ENCODE assay signal across 11 mouse cellular contexts in genomic region chr1:90153787-90154186, GRCm38 (mm10). TPM values are rescaled to one million over a fixed set of nuclear protein-coding genes. Genes with fewer than 3 reads are reported as not detected.
DNase-seq lines count a peak whose midpoint lies in the region; ATAC-seq lines count a peak whose summit lies in the region.
"Had no signal": no experiment of that assay in that cellular context is flagged by ENCODE, and none has a peak within 500 bp of the region (broad histone marks: within the 10 kb centered on the region; RNA-seq: fewer than 3 reads in every experiment).

No protein-coding gene starts in this region.

- H3K36me3 ChIP-seq in heart, embryonic 13.5 days: no peaks in the 10 kb centered on the region
- no peaks in the 10 kb centered on the region for H3K36me3 ChIP-seq in hindbrain, embryonic 12.5 days
- H3K36me3 ChIP-seq in midbrain, embryonic 12.5 days: no peaks in the 10 kb centered on the region

- H3K4me3 ChIP-seq in heart, embryonic 13.5 days: peak overlapping the region; percentile 34
- H3K4me3 ChIP-seq in hindbrain, embryonic 12.5 days: peak overlapping the region; percentile 11; the same call in 1 of the 2 replicates
- H3K4me3 ChIP-seq in midbrain, embryonic 12.5 days: peak overlapping the region; percentile 17; the same call in 1 of the 2 replicates

- peaks cover 86% of the 10 kb centered on the region for H3K27me3 ChIP-seq in heart, embryonic 13.5 days (replicated peaks)
- 0 out of 2 replicates have a peak, but pooled peaks cover 3% of the 10 kb centered on the region for H3K27me3 ChIP-seq in hindbrain, embryonic 12.5 days
- peaks cover 9% of the 10 kb centered on the region; the same call in 1 of the 2 replicates for H3K27me3 ChIP-seq in midbrain, embryonic 12.5 days

- DNase-seq in heart, adult 9 months (ENCODE audit: low spot score in 2 of 2): no peak
- peak; percentile 5 for DNase-seq in R1 (ENCODE audit: low read depth, low spot score)
- no peak for DNase-seq in urinary bladder, postnatal 10 days (ENCODE audit: low spot score)
- DNase-seq in adrenal gland, postnatal 36 days: no peak

- no peaks in the 10 kb centered on the region for H3K9me3 ChIP-seq in heart, embryonic 13.5 days
- H3K9me3 ChIP-seq in hindbrain, embryonic 12.5 days (replicated peaks): no peaks in the 10 kb centered on the region
- no peaks in the 10 kb centered on the region for H3K9me3 ChIP-seq in midbrain, embryonic 12.5 days

- peak overlapping the region; percentile 45 for H3K27ac ChIP-seq in heart, embryonic 13.5 days (replicated peaks)
- no peak overlapping the region; the same call in 1 of the 2 replicates for H3K27ac ChIP-seq in hindbrain, embryonic 12.5 days
- H3K27ac ChIP-seq in midbrain, embryonic 12.5 days (replicated peaks): peak overlapping the region; percentile 32; the same call in 1 of the 2 replicates

- H3K9ac ChIP-seq in heart, embryonic 13.5 days: peak overlapping the region; percentile 41; the same call in 1 of the 2 replicates
- no peak overlapping the region for H3K9ac ChIP-seq in hindbrain, embryonic 12.5 days
- 0 out of 2 replicates have a peak overlapping the region, but pooled peaks have one; percentile 20 for H3K9ac ChIP-seq in midbrain, embryonic 12.5 days (replicated peaks)

- H3K4me1 ChIP-seq in heart, embryonic 13.5 days: peaks cover 33% of the 10 kb centered on the region
- peaks cover 23% of the 10 kb centered on the region for H3K4me1 ChIP-seq in hindbrain, embryonic 12.5 days
- peaks cover 15% of the 10 kb centered on the region for H3K4me1 ChIP-seq in midbrain, embryonic 12.5 days

- peak overlapping the region; percentile 62 for H3K4me2 ChIP-seq in heart, embryonic 13.5 days
- peak overlapping the region; percentile 49 for H3K4me2 ChIP-seq in hindbrain, embryonic 12.5 days (replicated peaks)
- peak overlapping the region; percentile 45 for H3K4me2 ChIP-seq in midbrain, embryonic 12.5 days (replicated peaks)

- ATAC-seq in heart, embryonic 13.5 days (ENCODE audit: extremely low read depth, insufficient number of reproducible peaks, low FRiP score, low TSS enrichment): no peak
- ATAC-seq in hindbrain, embryonic 12.5 days (ENCODE audit: low FRiP score): 0 out of 2 replicates have a peak, but pooled peaks have one; percentile 12
- 0 out of 2 replicates have a peak, but pooled peaks have one; percentile 38 for ATAC-seq in midbrain, embryonic 12.5 days (ENCODE audit: low FRiP score, low read depth)
- ATAC-seq in erythroblast, adult 5-6 weeks (replicated peaks; ENCODE audit: low FRiP score, poor library complexity, severe bottlenecking): no peak

- 17% methylated on average over 6 of the region's 6 CpGs for WGBS in heart, embryonic 13.5 days
- WGBS in hindbrain, embryonic 12.5 days: 12% methylated on average over 6 of the region's 6 CpGs
- 10% methylated on average over 6 of the region's 6 CpGs for WGBS in midbrain, embryonic 12.5 days

RNA-seq across cellular contexts. Expression of gene Iqca, which starts 0.6 kb away (rescaled TPM):
- polyA plus RNA-seq in heart, embryonic 13.5 days (2015; fragmentation: Nextera tagmentation; extraction: Ambion mirVana): 0.06 and 0.33 TPM in 2 replicates
- 0.84 and 1.3 TPM in 2 replicates for polyA plus RNA-seq in hindbrain, embryonic 12.5 days (2016; fragmentation: Nextera tagmentation; extraction: Ambion mirVana)
- 0.59 TPM in 1 of 2 replicates, not detected in the other for polyA plus RNA-seq in midbrain, embryonic 12.5 days (2016; fragmentation: Nextera tagmentation; extraction: Ambion mirVana)
- not detected in 2 replicates for total RNA-seq in erythroblast, adult 5-6 weeks (2015; ENCODE audit: low replicate concordance)
- total RNA-seq in erythroblast, adult 5-6 weeks (2017; ENCODE audit: low replicate concordance): not detected in 2 replicates
- not detected for total RNA-seq in adrenal gland, postnatal 36 days (2021)
- total RNA-seq: heart, postnatal 25 days; neutrophil, adult 5-6 weeks had no signal
- polyA plus RNA-seq: C2C12 had no signal

RNA-seq across cellular contexts. Expression of gene Ackr3, which starts 50.0 kb away (rescaled TPM):
- 38.3 and 38.5 TPM in 2 replicates for polyA plus RNA-seq in heart, embryonic 13.5 days (2015; fragmentation: Nextera tagmentation; extraction: Ambion mirVana)
- polyA plus RNA-seq in hindbrain, embryonic 12.5 days (2016; fragmentation: Nextera tagmentation; extraction: Ambion mirVana): 26.9 and 27.6 TPM in 2 replicates
- 26.6 and 27.4 TPM in 2 replicates for polyA plus RNA-seq in midbrain, embryonic 12.5 days (2016; fragmentation: Nextera tagmentation; extraction: Ambion mirVana)
- 1.7 and 2.1 TPM in 2 replicates for total RNA-seq in erythroblast, adult 5-6 weeks (2015; ENCODE audit: low replicate concordance)
- 1.1 and 1.5 TPM in 2 replicates for total RNA-seq in erythroblast, adult 5-6 weeks (2017; ENCODE audit: low replicate concordance)
- total RNA-seq in adrenal gland, postnatal 36 days (2021): 100 to 1,000 TPM; 131 to 146 TPM
- total RNA-seq: neutrophil, adult 5-6 weeks had no signal

Comparison
In these comparisons a context has a peak if more than half of its experiments do, and no peak if none do; other contexts are left out.
1. ATAC-seq: peak in hindbrain, embryonic 12.5 days (single experiment) and midbrain, embryonic 12.5 days (single experiment); none in heart, embryonic 13.5 days (single experiment) and erythroblast, adult 5-6 weeks (single experiment).
2. Peak in every context shown above with its lines, with median percentiles within 50 percentile points of each other: H3K4me2 ChIP-seq and H3K4me3 ChIP-seq.